Mouse (Mus musculus) bone marrow macrophage, adult 2 months (primary cell): ENCODE data around the gene Iqck.

Experiments used
- CTCF ChIP-seq: IDR thresholded peaks from 2 replicates; pipeline ENCODE4 v1.5.1; 2012; ENCODE audit warnings: low read depth, mild to moderate bottlenecking, low read length, moderate library complexity
- POLR2A ChIP-seq: IDR thresholded peaks from 2 replicates; pipeline ENCODE4 v1.6.1; 2012; ENCODE audit warnings: mild to moderate bottlenecking, low read depth, low read length, borderline replicate concordance

DNA sequence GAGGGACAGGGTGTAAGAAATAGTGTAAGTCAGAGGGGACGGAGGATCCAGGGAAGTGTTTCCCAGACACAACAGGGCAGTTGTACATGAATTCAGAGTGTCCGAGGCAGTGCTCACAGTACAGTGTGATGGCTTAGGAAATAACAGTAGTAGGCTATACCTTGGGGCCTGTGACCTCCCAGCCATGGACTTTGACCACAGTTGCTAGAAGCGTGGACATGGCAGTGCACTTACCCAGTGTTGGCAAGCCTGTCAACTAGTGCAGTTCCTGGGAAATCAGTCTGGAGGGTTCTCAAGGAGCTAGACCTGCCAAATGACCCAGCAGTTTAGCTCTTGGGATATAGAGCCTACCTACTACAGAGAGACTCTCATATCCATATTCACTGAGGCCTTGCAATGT, 39.3 kb upstream of the Iqck start:
- TF ChIP-seq POLR2A (no peak), CTCF (no peak)
